Mouse (Mus musculus) midbrain, embryonic 14.5 days (tissue): ENCODE measurements at regions not wholly inside any gene's neighbourhood (a gene's known extent, or its start where the extent isn't known, plus 50 kb on each side); places are given as distances from the start of the nearest gene placed in this dataset.

ENCODE experiments used
- ATAC-seq: fragments of 200-750 bp; cut with Nextera tagmentation; 2 replicates; pipeline ENCODE4 v1.8.0; 2017; ENCODE audit warnings: moderate number of reproducible peaks, moderate library complexity; ENCODE audit not compliant: low FRiP score, low TSS enrichment
- DNase-seq: peaks from one replicate; pipeline ENCODE4 v3.0.0-alpha.2; 2015
- H3K27ac ChIP-seq: fragments of 300-500 bp; sonication (generic); replicated peaks from 2 replicates; pipeline ENCODE4 v1.5.1; 2014; ENCODE audit warnings: mild to moderate bottlenecking, low read depth, low read length, moderate library complexity
- H3K27me3 ChIP-seq: fragments of 300-500 bp; sonication (generic); 2 replicates; pipeline ENCODE4 v1.6.1; 2014; ENCODE audit warnings: low read length, control low read depth, mixed read lengths; ENCODE audit not compliant: control insufficient read depth, insufficient read depth
- H3K36me3 ChIP-seq: fragments of 300-500 bp; sonication (generic); 2 replicates; pipeline ENCODE4 v1.6.1; 2014; ENCODE audit warnings: low read length, control low read depth; ENCODE audit not compliant: control insufficient read depth, insufficient read depth
- H3K4me1 ChIP-seq: fragments of 300-500 bp; sonication (generic); 2 replicates; pipeline ENCODE4 v1.6.1; 2014; ENCODE audit warnings: mild to moderate bottlenecking, antibody characterized with exemption, low read length, control low read depth; ENCODE audit not compliant: control insufficient read depth, insufficient read depth
- H3K4me2 ChIP-seq: fragments of 300-500 bp; sonication (generic); 2 replicates; pipeline ENCODE4 v1.6.1; 2014; ENCODE audit warnings: mild to moderate bottlenecking, low read length, moderate library complexity
- H3K4me3 ChIP-seq: fragments of 300-500 bp; sonication (generic); replicated peaks from 2 replicates; pipeline ENCODE4 v1.5.1; 2014; ENCODE audit warnings: low read depth, low read length
- H3K9ac ChIP-seq: fragments of 300-500 bp; sonication (generic); replicated peaks from 2 replicates; pipeline ENCODE4 v1.6.1; 2014; ENCODE audit warnings: mild to moderate bottlenecking, low read length, moderate library complexity
- H3K9me3 ChIP-seq: fragments of 300-500 bp; sonication (generic); 2 replicates; pipeline ENCODE4 v1.6.1; 2016; ENCODE audit warnings: low read length, control low read depth, mixed read lengths; ENCODE audit not compliant: control insufficient read depth
- whole genome bisulfite sequencing: fragments of 180-500 bp; shearing (Covaris S2); extraction: QIAGEN DNeasy Blood & Tissue Kit; methylation state at CpG from one replicate; pipeline ENCODE4 v1.1.7; 2014; 5-methylcytosine and 5-hydroxymethylcytosine counted together

GRCm38 (mm10) chr4:64335814-64336213, 289.0 kb upstream of the Tnc start:
- H3K9me3 ChIP-seq, result no peaks in the 10 kb centered on the region
- WGBS, result 85% methylated on average over 2 of the region's 2 CpGs
- H3K4me2 ChIP-seq, result no peak overlapping the region
- no peak overlapping the region for H3K9ac ChIP-seq
- H3K36me3 ChIP-seq, result no peaks in the 10 kb centered on the region
- no peak overlapping the region for H3K27ac ChIP-seq
- DNase-seq (no peak), ATAC-seq (no peak)
- H3K4me1 ChIP-seq, result no peaks in the 10 kb centered on the region
- H3K27me3 ChIP-seq, result no peaks in the 10 kb centered on the region
- no peak overlapping the region for H3K4me3 ChIP-seq

- WGBS, result 27% methylated on average over 3 of the region's 3 CpGs
- peak; percentile 9 for DNase-seq
- no peaks in the 10 kb centered on the region for H3K27me3 ChIP-seq
Measured at GRCm38 (mm10) chr4:64330213-64330612, 283.4 kb upstream of the Tnc start.

GRCm38 (mm10) chr4:64324391-64324790, 277.6 kb upstream of the Tnc start:
- no peaks in the 10 kb centered on the region for H3K27me3 ChIP-seq
- no peak overlapping the region for H3K4me2 ChIP-seq
- WGBS, result 96% methylated on average over 3 of the region's 3 CpGs
- no peak overlapping the region for H3K4me3 ChIP-seq
- no peaks in the 10 kb centered on the region for H3K36me3 ChIP-seq
- no peaks in the 10 kb centered on the region for H3K4me1 ChIP-seq
- ATAC-seq (no peak), DNase-seq (no peak)
- no peak overlapping the region for H3K9ac ChIP-seq
- H3K9me3 ChIP-seq, result no peaks in the 10 kb centered on the region
- H3K27ac ChIP-seq, result no peak overlapping the region

More at GRCm38 (mm10) chr4:64330213-64330612, 283.4 kb upstream of the Tnc start:
- Histone ChIP-seq H3K36me3 (no peaks in the 10 kb centered on the region), H3K4me1 (no peaks in the 10 kb centered on the region), H3K9ac (no peak overlapping the region), H3K4me3 (no peak overlapping the region), H3K9me3 (no peaks in the 10 kb centered on the region), H3K4me2 (no peak overlapping the region), H3K27ac (no peak overlapping the region)
- ATAC-seq, result no peak

GRCm38 (mm10) chr4:64316553-64317347, 269.9 kb upstream of the Tnc start:
- ATAC-seq (peak; percentile 43; the same call in 1 of the 2 replicates), DNase-seq (peak; percentile 2)
- H3K9ac ChIP-seq, result no peak overlapping the region
- H3K4me1 ChIP-seq, result no peaks in the 10 kb centered on the region
- H3K27me3 ChIP-seq, result no peaks in the 10 kb centered on the region
- 63% methylated on average over 3 of the region's 3 CpGs for WGBS
- H3K27ac ChIP-seq, result no peak overlapping the region
- H3K9me3 ChIP-seq, result no peaks in the 10 kb centered on the region
- H3K36me3 ChIP-seq, result no peaks in the 10 kb centered on the region
- no peak overlapping the region for H3K4me3 ChIP-seq
- H3K4me2 ChIP-seq, result no peak overlapping the region

- 82% methylated on average over 2 of the region's 2 CpGs for WGBS
- DNase-seq, result no peak
- H3K4me1 ChIP-seq, result no peaks in the 10 kb centered on the region
Measured at GRCm38 (mm10) chr4:64296941-64297340, 250.1 kb upstream of the Tnc start.

GRCm38 (mm10) chr4:64282471-64282870, 235.7 kb upstream of the Tnc start:
- DNase-seq (peak; percentile 14), ATAC-seq (no peak)
- H3K4me2 ChIP-seq, result no peak overlapping the region
- H3K9me3 ChIP-seq, result no peaks in the 10 kb centered on the region
- no peaks in the 10 kb centered on the region for H3K36me3 ChIP-seq
- H3K9ac ChIP-seq, result no peak overlapping the region
- H3K4me1 ChIP-seq, result no peaks in the 10 kb centered on the region
- H3K27me3 ChIP-seq, result no peaks in the 10 kb centered on the region
- H3K4me3 ChIP-seq, result no peak overlapping the region
- 73% methylated on average over 1 of the region's 1 CpGs for WGBS
- no peak overlapping the region for H3K27ac ChIP-seq

More at GRCm38 (mm10) chr4:64296941-64297340, 250.1 kb upstream of the Tnc start:
- Histone ChIP-seq H3K4me2 (no peak overlapping the region), H3K27me3 (no peaks in the 10 kb centered on the region), H3K36me3 (no peaks in the 10 kb centered on the region), H3K4me3 (no peak overlapping the region), H3K9ac (no peak overlapping the region), H3K9me3 (no peaks in the 10 kb centered on the region), H3K27ac (no peak overlapping the region)
- no peak for ATAC-seq

- Histone ChIP-seq H3K36me3 (no peaks in the 10 kb centered on the region), H3K4me1 (no peaks in the 10 kb centered on the region), H3K4me2 (no peak overlapping the region), H3K27me3 (no peaks in the 10 kb centered on the region), H3K9me3 (no peaks in the 10 kb centered on the region), H3K27ac (no peak overlapping the region), H3K4me3 (no peak overlapping the region), H3K9ac (no peak overlapping the region)
- WGBS, result 54% methylated on average over 2 of the region's 2 CpGs
- DNase-seq (no peak), ATAC-seq (no peak)
Measured at GRCm38 (mm10) chr4:64276980-64277379, 230.2 kb upstream of the Tnc start.

- H3K27me3 ChIP-seq, result no peaks in the 10 kb centered on the region
- H3K27ac ChIP-seq, result no peak overlapping the region
- H3K4me1 ChIP-seq, result no peaks in the 10 kb centered on the region
- H3K9ac ChIP-seq, result no peak overlapping the region
- DNase-seq (peak; percentile 7), ATAC-seq (peak; percentile 53; the same call in 1 of the 2 replicates)
- 87% methylated on average over 3 of the region's 3 CpGs for WGBS
- H3K9me3 ChIP-seq, result no peaks in the 10 kb centered on the region
- no peaks in the 10 kb centered on the region for H3K36me3 ChIP-seq
- H3K4me3 ChIP-seq, result no peak overlapping the region
- no peak overlapping the region for H3K4me2 ChIP-seq
Measured at GRCm38 (mm10) chr4:64274291-64274960, 227.6 kb upstream of the Tnc start.

GRCm38 (mm10) chr4:64269846-64270245, 223.0 kb upstream of the Tnc start:
- no peak overlapping the region for H3K9ac ChIP-seq
- no peaks in the 10 kb centered on the region for H3K4me1 ChIP-seq
- H3K36me3 ChIP-seq, result no peaks in the 10 kb centered on the region
- no peaks in the 10 kb centered on the region for H3K27me3 ChIP-seq
- H3K9me3 ChIP-seq, result no peaks in the 10 kb centered on the region
- DNase-seq (no peak), ATAC-seq (no peak)
- H3K27ac ChIP-seq, result no peak overlapping the region
- 78% methylated on average over 5 of the region's 5 CpGs for WGBS
- no peak overlapping the region for H3K4me3 ChIP-seq
- H3K4me2 ChIP-seq, result no peak overlapping the region
